Mouse (Mus musculus): Measurements from ENCODE around the gene Atp6v0a2. TPM values are rescaled to one million over a fixed set of nuclear protein-coding genes. Genes with fewer than 3 reads are reported as not detected.
A peak's percentile ranks its signal among the peaks of the same experiment; 100 is the strongest.

Gene Atp6v0a2
- total and polyA plus RNA-seq, 3 experiments, result 7.7 to 13.2 (median 10.9) TPM

GRCm38 (mm10) chr5:124602349-124602748, 26.0 kb upstream of the Atp6v0a2 start:
- H3K79me2 ChIP-seq (replicated peaks; ENCODE audit: control insufficient read depth, extremely low read depth, insufficient read depth, poor library complexity, severe bottlenecking), result no peaks in the 10 kb centered on the region
- in situ Hi-C loops (cut with MboI; ENCODE audit: low pct_ligation_motif_present, low pct_unique_long_range_greater_than_20kb, low sequenced_read_pairs), result no loop called here
- H3K4me1 ChIP-seq (ENCODE audit: control insufficient read depth in 1 of 2, insufficient read depth in 2 of 2), result peaks cover 0 to 3% of the 10 kb centered on the region in 2 experiments; a peak in 1 of 4 replicates
- dilution Hi-C loops (cut with MboI; ENCODE audit: extremely low pct_ligation_motif_present, extremely low pct_unique_long_range_greater_than_20kb, low sequenced_read_pairs), result no loop called here
- no peak overlapping the region for H3K4me3 ChIP-seq (replicated peaks in 1 of 3; ENCODE audit: low read depth in 2 of 3, low read length in 2 of 3, poor library complexity in 1 of 3)
- peaks cover under 1 to 4% of the 10 kb centered on the region in 2 experiments for H3K36me3 ChIP-seq (replicated peaks in 1 of 2; ENCODE audit: control insufficient read depth in 1 of 2, insufficient read depth in 1 of 2, low read length in 1 of 2)
- no peak overlapping the region for H3K9ac ChIP-seq (ENCODE audit: insufficient read depth, low read depth)
- H3K27ac ChIP-seq (ENCODE audit: insufficient read depth, low read depth), result no peak overlapping the region
- H3K4me2 ChIP-seq (ENCODE audit: insufficient read depth, low read depth, poor library complexity, severe bottlenecking), result no peak overlapping the region
- DNase-seq (ENCODE audit: extremely low read depth), result peak; percentile 77
- no peak for TF ChIP-seq EP300 (IDR thresholded peaks at IDR 0.05; ENCODE audit: low read length)
- no peak for TF ChIP-seq UBTF (IDR thresholded peaks at IDR 0.05; ENCODE audit: low read depth, low read length)
- TF ChIP-seq PAX5 (IDR thresholded peaks at IDR 0.05; ENCODE audit: low read length), result no peak
- TF ChIP-seq ETS1 (conservative IDR thresholded peaks at IDR 0.05; ENCODE audit: low read depth, low read length), result no peak
- no peak for TF ChIP-seq MAZ (IDR thresholded peaks at IDR 0.05; ENCODE audit: low read depth, low read length)
- TF ChIP-seq RAD21 (IDR thresholded peaks at IDR 0.05; ENCODE audit: low read depth, low read length), result peak; percentile 88
- no peak for TF ChIP-seq MXI1 (IDR thresholded peaks at IDR 0.05; ENCODE audit: low read depth, low read length)
- no peak for TF ChIP-seq ELF1 (IDR thresholded peaks at IDR 0.05; ENCODE audit: low read depth, low read length)
- TF ChIP-seq ZMIZ1 (IDR thresholded peaks at IDR 0.05; ENCODE audit: low read depth, low read length), result no peak
- TF ChIP-seq SIN3A (IDR thresholded peaks at IDR 0.05; ENCODE audit: low read length), result no peak
- TF ChIP-seq TCF12 (IDR thresholded peaks at IDR 0.05; ENCODE audit: low read depth, low read length), result no peak
- no peak for TF ChIP-seq MYC (IDR thresholded peaks at IDR 0.05; ENCODE audit: low read depth, low read length)
- TF ChIP-seq MAFK (IDR thresholded peaks at IDR 0.05; ENCODE audit: insufficient replicate concordance, low read length), result no peak
- TF ChIP-seq CTCF (conservative IDR thresholded peaks at IDR 0.05 in 1 of 2, IDR thresholded peaks at IDR 0.05 in 1 of 2; ENCODE audit: low read depth in 2 of 2, low read length in 2 of 2), result peak; percentile 71 to 88
- TF ChIP-seq JUN (IDR thresholded peaks at IDR 0.05; ENCODE audit: insufficient read depth, low read depth, low read length), result no peak
- no peak for TF ChIP-seq KAT2A (IDR thresholded peaks at IDR 0.05; ENCODE audit: insufficient replicate concordance, low read length)
- TF ChIP-seq POLR2A (IDR thresholded peaks at IDR 0.05; ENCODE audit: low read depth, low read length), result no peak
- no peak for TF ChIP-seq CHD2 (IDR thresholded peaks at IDR 0.05; ENCODE audit: low read length)
- peak; percentile 36; the same call in 1 of the 2 replicates for TF ChIP-seq NELFE (IDR thresholded peaks at IDR 0.05; ENCODE audit: low read depth, low read length)
- TF ChIP-seq ZC3H11A (IDR thresholded peaks at IDR 0.05; ENCODE audit: low read depth, low read length), result peak; percentile 39; the same call in 1 of the 2 replicates
- TF ChIP-seq TBP (conservative IDR thresholded peaks at IDR 0.05; ENCODE audit: low read depth, low read length), result no peak
- no peak for TF ChIP-seq RCOR1 (conservative IDR thresholded peaks at IDR 0.05; ENCODE audit: low read depth, low read length)
- TF ChIP-seq ZNF384 (IDR thresholded peaks at IDR 0.05; ENCODE audit: low read depth, low read length), result no peak
- TF ChIP-seq POLR2AphosphoS2 (IDR thresholded peaks at IDR 0.05; ENCODE audit: low read depth, low read length), result no peak
- no peak for TF ChIP-seq USF1 (IDR thresholded peaks at IDR 0.05; ENCODE audit: low read depth, low read length)
- no peak for TF ChIP-seq MAX (IDR thresholded peaks at IDR 0.05; ENCODE audit: low read length)
- TF ChIP-seq BHLHE40 (IDR thresholded peaks at IDR 0.05; ENCODE audit: low read depth, low read length), result no peak
- TF ChIP-seq E2F4 (IDR thresholded peaks at IDR 0.05; ENCODE audit: insufficient replicate concordance, low read depth, low read length), result no peak
- TF ChIP-seq SMC3 (IDR thresholded peaks at IDR 0.05; ENCODE audit: low read depth, low read length), result peak; percentile 73
- peak; percentile 31; the same call in 1 of the 2 replicates for TF ChIP-seq IRF4 (IDR thresholded peaks at IDR 0.05; ENCODE audit: low read depth, low read length)
- no peak for TF ChIP-seq ZKSCAN1 (IDR thresholded peaks at IDR 0.05; ENCODE audit: borderline replicate concordance, low read depth, low read length)
- TF ChIP-seq MEF2A (IDR thresholded peaks at IDR 0.05; ENCODE audit: borderline replicate concordance, low read depth, low read length), result no peak
- TF ChIP-seq USF2 (conservative IDR thresholded peaks at IDR 0.05; ENCODE audit: low read depth, low read length), result no peak
- TF ChIP-seq CHD1 (IDR thresholded peaks at IDR 0.05; ENCODE audit: low read depth, low read length), result no peak
- TF ChIP-seq NRF1 (IDR thresholded peaks at IDR 0.05; ENCODE audit: low read depth, low read length), result no peak
- TF ChIP-seq GABPA (IDR thresholded peaks at IDR 0.05; ENCODE audit: insufficient replicate concordance, low read depth, low read length), result no peak
- no peak for TF ChIP-seq HCFC1 (IDR thresholded peaks at IDR 0.05; ENCODE audit: low read depth, low read length)
- TF ChIP-seq JUND (conservative IDR thresholded peaks at IDR 0.05; ENCODE audit: low read depth, low read length), result no peak
- H3K9me3 ChIP-seq (replicated peaks; ENCODE audit: low read length), result no peaks in the 10 kb centered on the region
- H3K27me3 ChIP-seq (replicated peaks), result no peaks in the 10 kb centered on the region

All from CH12.LX (cell line).